Mouse (Mus musculus) midbrain, embryonic 14.5 days (tissue): ENCODE data around the gene Nav3. TPM values are rescaled to one million over a fixed set of nuclear protein-coding genes. Genes with fewer than 3 reads are reported as not detected.
A peak's percentile ranks its signal among the peaks of the same experiment; 100 is the strongest.

Source experiments
- ATAC-seq: fragments of 200-750 bp; cut with Nextera tagmentation; 2 replicates; pipeline ENCODE4 v1.8.0; 2017; ENCODE audit warnings: moderate number of reproducible peaks, moderate library complexity; ENCODE audit not compliant: low FRiP score, low TSS enrichment
- DNase-seq: peaks from one replicate; pipeline ENCODE4 v3.0.0-alpha.2; 2015
- H3K27ac ChIP-seq: fragments of 300-500 bp; sonication (generic); replicated peaks from 2 replicates; pipeline ENCODE4 v1.5.1; 2014; ENCODE audit warnings: mild to moderate bottlenecking, low read depth, low read length, moderate library complexity
- H3K27me3 ChIP-seq: fragments of 300-500 bp; sonication (generic); 2 replicates; pipeline ENCODE4 v1.6.1; 2014; ENCODE audit warnings: low read length, control low read depth, mixed read lengths; ENCODE audit not compliant: control insufficient read depth, insufficient read depth
- H3K36me3 ChIP-seq: fragments of 300-500 bp; sonication (generic); 2 replicates; pipeline ENCODE4 v1.6.1; 2014; ENCODE audit warnings: low read length, control low read depth; ENCODE audit not compliant: control insufficient read depth, insufficient read depth
- H3K4me1 ChIP-seq: fragments of 300-500 bp; sonication (generic); 2 replicates; pipeline ENCODE4 v1.6.1; 2014; ENCODE audit warnings: mild to moderate bottlenecking, antibody characterized with exemption, low read length, control low read depth; ENCODE audit not compliant: control insufficient read depth, insufficient read depth
- H3K4me2 ChIP-seq: fragments of 300-500 bp; sonication (generic); 2 replicates; pipeline ENCODE4 v1.6.1; 2014; ENCODE audit warnings: mild to moderate bottlenecking, low read length, moderate library complexity
- H3K4me3 ChIP-seq: fragments of 300-500 bp; sonication (generic); replicated peaks from 2 replicates; pipeline ENCODE4 v1.5.1; 2014; ENCODE audit warnings: low read depth, low read length
- H3K9ac ChIP-seq: fragments of 300-500 bp; sonication (generic); replicated peaks from 2 replicates; pipeline ENCODE4 v1.6.1; 2014; ENCODE audit warnings: mild to moderate bottlenecking, low read length, moderate library complexity
- H3K9me3 ChIP-seq: fragments of 300-500 bp; sonication (generic); 2 replicates; pipeline ENCODE4 v1.6.1; 2016; ENCODE audit warnings: low read length, control low read depth, mixed read lengths; ENCODE audit not compliant: control insufficient read depth
- WGBS: fragments of 180-500 bp; shearing (Covaris S2); extraction: QIAGEN DNeasy Blood & Tissue Kit; methylation state at CpG from one replicate; pipeline ENCODE4 v1.1.7; 2014; 5-methylcytosine and 5-hydroxymethylcytosine counted together
- polyA plus RNA-seq: library from polyadenylated mRNA; unstranded; fragments of >200 nt; fragmentation: Nextera tagmentation; extraction: Ambion mirVana; gene quantifications from 2 replicates; pipeline ENCODE4 v1.2.1, GENCODE M21; 2014

Nav3 gene
- 26.9 and 28.9 TPM in 2 replicates for polyA plus RNA-seq

DNA sequence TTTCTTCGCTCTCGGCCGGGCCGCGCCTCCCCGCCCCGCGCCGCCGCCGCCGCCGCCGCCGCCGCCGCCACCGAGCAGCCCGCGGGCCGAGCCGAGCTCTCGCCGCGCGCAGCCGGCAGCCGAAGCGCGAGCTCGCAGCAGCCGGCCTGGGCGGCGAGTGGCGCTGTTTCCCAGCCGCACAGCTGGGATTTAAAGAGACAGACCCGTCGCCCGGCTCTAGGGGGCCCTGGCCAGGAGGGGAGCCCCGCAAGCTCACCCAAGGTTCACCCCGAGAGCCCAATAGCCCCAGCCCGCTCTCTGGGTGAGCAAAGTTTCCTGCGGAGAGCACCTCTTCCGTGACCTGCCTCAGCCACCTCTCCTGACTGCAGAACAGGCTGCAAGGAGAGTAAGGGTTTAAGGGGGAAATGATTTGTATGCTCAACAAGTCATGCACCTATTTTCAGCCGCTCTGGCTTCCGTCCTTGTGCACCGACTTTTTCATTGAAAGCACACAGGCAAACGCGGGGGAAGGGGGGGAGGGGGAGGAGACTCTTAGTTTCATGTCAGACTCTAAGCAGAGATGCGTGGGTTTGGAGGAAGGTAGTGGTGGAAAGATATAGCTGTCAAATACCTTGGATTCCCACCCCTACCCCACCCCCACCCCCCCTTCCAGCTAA lies at the start of gene Nav3:
TSS of gene Nav3 (minus strand) at position 367 of the 656 bp plus-strand sequence.
- H3K36me3 ChIP-seq: no peaks in the 10 kb centered on the region
- DNase-seq (peak; percentile 94), ATAC-seq (peak; percentile 90)
- no peaks in the 10 kb centered on the region for H3K9me3 ChIP-seq
- under 1% methylated on average over 31 of the region's 50 CpGs for WGBS
- peak within 1 kb of the TSS; percentile 78 for H3K4me3 ChIP-seq
- peak within 1 kb of the TSS; percentile 58 for H3K4me2 ChIP-seq
- peaks cover 19% of the 10 kb centered on the region for H3K4me1 ChIP-seq
- peak within 1 kb of the TSS; percentile 88 for H3K9ac ChIP-seq
- H3K27ac ChIP-seq: peak within 1 kb of the TSS; percentile 94
- no peaks in the 10 kb centered on the region for H3K27me3 ChIP-seq

DNA sequence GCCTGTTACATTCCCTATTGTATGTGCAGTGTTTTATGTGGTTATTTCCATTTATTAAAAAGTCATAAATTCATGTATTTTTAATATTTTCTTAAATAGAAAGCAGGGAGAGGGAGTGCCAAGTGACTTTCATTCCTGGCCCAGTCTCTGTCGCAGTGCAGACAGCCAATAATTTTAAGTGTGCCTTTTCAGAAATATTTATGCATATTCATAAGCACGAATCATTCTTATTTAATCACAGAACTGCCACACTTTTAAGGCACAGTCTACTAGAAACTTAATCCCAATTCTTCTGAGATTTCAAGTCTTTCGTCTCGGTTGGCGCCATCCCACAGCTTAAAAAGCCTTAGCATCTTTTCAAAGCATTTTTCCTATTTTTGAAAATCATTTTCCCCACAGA lies 29.3 kb upstream of the Nav3 start:
- ATAC-seq (no peak), DNase-seq (peak; percentile 10)
- WGBS: 42% methylated on average over 5 of the region's 5 CpGs

GRCm38 (mm10) chr10:110484822-110485221 lies 28.8 kb upstream of the Nav3 start:
- H3K27ac ChIP-seq: no peak overlapping the region
- no peak for ATAC-seq
- WGBS: 55% methylated on average over 8 of the region's 8 CpGs

More for the DNA sequence above, 29.3 kb upstream of the Nav3 start:
- H3K4me1 ChIP-seq: no peaks in the 10 kb centered on the region
- H3K36me3 ChIP-seq: no peaks in the 10 kb centered on the region
- H3K27ac ChIP-seq: no peak overlapping the region
- no peak overlapping the region for H3K4me2 ChIP-seq
- no peaks in the 10 kb centered on the region for H3K9me3 ChIP-seq
- H3K9ac ChIP-seq: no peak overlapping the region
- H3K4me3 ChIP-seq: no peak overlapping the region
- no peaks in the 10 kb centered on the region for H3K27me3 ChIP-seq

GRCm38 (mm10) chr10:110479189-110479588 lies 23.2 kb upstream of the Nav3 start:
- Histone ChIP-seq H3K27me3 (no peaks in the 10 kb centered on the region), H3K36me3 (no peaks in the 10 kb centered on the region), H3K4me3 (no peak overlapping the region), H3K9ac (no peak overlapping the region), H3K9me3 (no peaks in the 10 kb centered on the region), H3K27ac (no peak overlapping the region), H3K4me1 (peaks cover 5% of the 10 kb centered on the region; the same call in 1 of the 2 replicates), H3K4me2 (no peak overlapping the region)
- 92% methylated on average over 3 of the region's 3 CpGs for WGBS
- ATAC-seq: no peak
- no peak for DNase-seq

More at GRCm38 (mm10) chr10:110484822-110485221, 28.8 kb upstream of the Nav3 start:
- Histone ChIP-seq H3K9me3 (no peaks in the 10 kb centered on the region), H3K4me1 (no peaks in the 10 kb centered on the region), H3K4me3 (no peak overlapping the region), H3K36me3 (no peaks in the 10 kb centered on the region), H3K9ac (no peak overlapping the region), H3K27me3 (no peaks in the 10 kb centered on the region), H3K4me2 (no peak overlapping the region)
- DNase-seq: peak; percentile 23

DNA sequence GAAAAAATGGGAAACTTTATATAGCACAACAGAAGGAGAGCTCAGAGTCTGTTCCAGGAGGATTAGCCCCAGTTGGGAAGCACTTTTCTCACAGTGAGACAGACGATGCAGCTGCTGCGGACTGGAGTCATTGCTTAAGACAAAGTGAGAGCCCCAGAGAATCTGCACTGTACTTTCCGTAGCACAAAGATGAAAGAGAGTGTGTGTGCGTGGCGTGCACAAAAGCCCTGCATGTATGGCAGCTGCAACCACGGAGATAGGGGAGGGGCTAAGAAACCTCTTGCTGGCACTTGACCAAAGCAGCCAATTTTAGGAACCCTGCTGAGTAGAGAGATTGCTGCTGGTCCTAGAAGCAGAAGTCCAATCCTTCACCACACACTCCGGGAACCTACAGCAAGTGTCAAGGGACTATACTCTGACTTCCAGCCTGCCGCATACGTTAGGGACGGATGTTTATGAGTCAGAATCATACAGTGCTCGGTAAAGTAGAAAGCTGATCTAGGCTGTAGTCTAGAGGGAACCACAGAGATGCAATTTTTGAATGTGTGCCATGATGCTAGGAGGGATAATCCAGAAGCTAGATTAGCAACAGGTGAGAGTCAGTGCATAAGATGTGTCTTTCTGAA lies 21.8 kb upstream of the Nav3 start:
- Histone ChIP-seq H3K4me1 (peaks cover 5% of the 10 kb centered on the region; the same call in 1 of the 2 replicates), H3K27me3 (no peaks in the 10 kb centered on the region), H3K36me3 (no peaks in the 10 kb centered on the region), H3K9me3 (no peaks in the 10 kb centered on the region), H3K9ac (no peak overlapping the region), H3K4me2 (peak overlapping the region; percentile 35), H3K4me3 (no peak overlapping the region), H3K27ac (peak overlapping the region; percentile 49; the same call in 1 of the 2 replicates)
- DNase-seq (peak; percentile 58), ATAC-seq (peak; percentile 58; the same call in 1 of the 2 replicates)
- WGBS: 37% methylated on average over 11 of the region's 11 CpGs

- WGBS: 98% methylated on average over 1 of the region's 1 CpGs
- peaks cover 5% of the 10 kb centered on the region; the same call in 1 of the 2 replicates for H3K4me1 ChIP-seq
- no peak for ATAC-seq
These were observed 18.1 kb upstream of the Nav3 start for GRCm38 (mm10) chr10:110474107-110474506.

DNA sequence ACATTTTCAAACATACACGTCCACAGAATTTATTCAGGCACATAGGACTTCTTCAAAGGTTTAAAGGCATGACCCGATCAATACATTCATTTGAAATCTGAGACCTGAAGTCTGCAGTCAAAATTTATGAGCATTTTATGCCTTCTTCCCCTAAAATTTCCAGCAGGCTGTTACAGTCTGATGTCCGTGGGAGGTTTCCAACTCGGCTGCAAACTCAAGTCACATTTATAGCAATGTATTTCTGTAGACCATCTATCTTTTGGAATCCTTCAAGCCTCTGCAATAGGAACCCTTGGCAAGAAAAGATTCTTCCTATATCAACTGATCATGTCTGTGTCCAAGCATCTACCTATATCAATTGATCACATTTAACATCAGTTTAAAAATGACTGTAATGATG lies 13.4 kb upstream of the Nav3 start:
- Histone ChIP-seq H3K27me3 (no peaks in the 10 kb centered on the region), H3K9ac (no peak overlapping the region), H3K4me2 (no peak overlapping the region), H3K4me1 (no peaks in the 10 kb centered on the region), H3K36me3 (no peaks in the 10 kb centered on the region), H3K9me3 (no peaks in the 10 kb centered on the region), H3K27ac (no peak overlapping the region), H3K4me3 (no peak overlapping the region)
- no peak for DNase-seq
- WGBS: 85% methylated on average over 4 of the region's 4 CpGs
- no peak for ATAC-seq

More at GRCm38 (mm10) chr10:110474107-110474506, 18.1 kb upstream of the Nav3 start:
- no peak overlapping the region for H3K4me3 ChIP-seq
- H3K27me3 ChIP-seq: no peaks in the 10 kb centered on the region
- no peak overlapping the region for H3K27ac ChIP-seq
- no peak overlapping the region for H3K4me2 ChIP-seq
- H3K9ac ChIP-seq: no peak overlapping the region
- no peak for DNase-seq
- H3K36me3 ChIP-seq: no peaks in the 10 kb centered on the region
- no peaks in the 10 kb centered on the region for H3K9me3 ChIP-seq

- peak; percentile 80 for ATAC-seq
- DNase-seq: peak; percentile 80
- Histone ChIP-seq H3K27ac (peak overlapping the region; percentile 94), H3K4me2 (peak overlapping the region; percentile 58), H3K36me3 (no peaks in the 10 kb centered on the region), H3K4me1 (peaks cover 19% of the 10 kb centered on the region), H3K9me3 (no peaks in the 10 kb centered on the region), H3K9ac (peak overlapping the region; percentile 88), H3K4me3 (peak overlapping the region; percentile 78), H3K27me3 (no peaks in the 10 kb centered on the region)
- 2% methylated on average over 45 of the region's 45 CpGs for WGBS
These were observed 754 bp downstream of the Nav3 start for GRCm38 (mm10) chr10:110455063-110455837.
